ENCODE assay signal across 8 mouse cellular contexts in genomic region chr7:90048401-90049307, GRCm38 (mm10).
DNase-seq lines count a peak whose midpoint lies in the region; ATAC-seq lines count a peak whose summit lies in the region.
"Had no signal": no experiment of that assay in that cellular context is flagged by ENCODE, and none has a peak within 500 bp of the region (broad histone marks: within the 10 kb centered on the region; RNA-seq: fewer than 3 reads in every experiment).

No protein-coding gene starts in this region.

- H3K27ac ChIP-seq in brown adipose tissue, adult 24 weeks (replicated peaks; ENCODE audit: low read depth, low read length), result peak overlapping the region; percentile 70
- H3K27ac ChIP-seq in hindbrain, embryonic 11.5 days (ENCODE audit: low read depth, low read length), result no peak overlapping the region
- H3K27ac ChIP-seq in liver, embryonic 16.5 days (ENCODE audit: low read length), result peak overlapping the region; percentile 88
- H3K27ac ChIP-seq: heart, embryonic 15.5 days had no signal

- no peak overlapping the region for H3K9ac ChIP-seq in hindbrain, embryonic 11.5 days (ENCODE audit: low read depth, low read length)
- 0 out of 2 replicates have a peak overlapping the region, but pooled peaks have one; percentile 7 for H3K9ac ChIP-seq in liver, embryonic 16.5 days (ENCODE audit: low read depth, low read length)
- H3K9ac ChIP-seq: heart, embryonic 15.5 days had no signal

- H3K4me2 ChIP-seq in hindbrain, embryonic 11.5 days (replicated peaks; ENCODE audit: low read depth, low read length), result no peak overlapping the region
- peak overlapping the region; percentile 14; the same call in 1 of the 2 replicates for H3K4me2 ChIP-seq in liver, embryonic 16.5 days (ENCODE audit: low read depth, low read length)
- H3K4me2 ChIP-seq: heart, embryonic 15.5 days had no signal

- H3K27me3 ChIP-seq in hindbrain, embryonic 11.5 days (ENCODE audit: control insufficient read depth, insufficient read depth, low read length), result no peaks in the 10 kb centered on the region
- no peaks in the 10 kb centered on the region for H3K27me3 ChIP-seq in liver, embryonic 16.5 days (ENCODE audit: control insufficient read depth, insufficient read depth, low read depth, low read length)
- H3K27me3 ChIP-seq: heart, embryonic 15.5 days had no signal

- 64% methylated on average over 10 of the region's 10 CpGs for WGBS in hindbrain, embryonic 11.5 days
- 50% methylated on average over 10 of the region's 10 CpGs for WGBS in liver, embryonic 16.5 days (ENCODE audit: insufficient replicate concordance)

- ATAC-seq in hindbrain, embryonic 11.5 days (ENCODE audit: low FRiP score), result peak; percentile 79
- ATAC-seq in liver, embryonic 16.5 days (ENCODE audit: low read depth), result no peak

- no peak overlapping the region for H3K4me3 ChIP-seq in brown adipose tissue, adult 24 weeks (ENCODE audit: insufficient read depth, low read depth, low read length)
- H3K4me3 ChIP-seq in hindbrain, embryonic 11.5 days (ENCODE audit: low read depth, low read length), result no peak overlapping the region
- H3K4me3 ChIP-seq in liver, embryonic 16.5 days (ENCODE audit: low read depth, low read length), result no peak overlapping the region
- H3K4me3 ChIP-seq: heart, embryonic 15.5 days had no signal

- intact Hi-C loops in left cerebral cortex, postnatal 4 days (cut with DNase I), result no loop called here
- intact Hi-C loops in left cerebral cortex, postnatal 36 days (cut with DNase I), result no loop called here

- peaks cover 32% of the 10 kb centered on the region for H3K4me1 ChIP-seq in brown adipose tissue, adult 24 weeks (ENCODE audit: control insufficient read depth, insufficient read depth, insufficient read length, low read length)
- H3K4me1 ChIP-seq in hindbrain, embryonic 11.5 days (replicated peaks; ENCODE audit: control insufficient read depth, insufficient read depth, low read length), result no peaks in the 10 kb centered on the region
- peaks cover 57% of the 10 kb centered on the region for H3K4me1 ChIP-seq in liver, embryonic 16.5 days (ENCODE audit: control insufficient read depth, low read depth, low read length)
- H3K4me1 ChIP-seq: heart, embryonic 15.5 days had no signal

- H3K36me3 ChIP-seq in hindbrain, embryonic 11.5 days (ENCODE audit: control insufficient read depth, insufficient read depth, low read length), result no peaks in the 10 kb centered on the region
- no peaks in the 10 kb centered on the region for H3K36me3 ChIP-seq in liver, embryonic 16.5 days (ENCODE audit: control insufficient read depth, insufficient read depth)
- H3K36me3 ChIP-seq: heart, embryonic 15.5 days had no signal

- peak; percentile 19 for DNase-seq in left cerebral cortex, postnatal 4 days
- no peak for DNase-seq in left cerebral cortex, postnatal 36 days (ENCODE audit: low spot score in 2 of 2)
- DNase-seq in hindbrain, embryonic 11.5 days (ENCODE audit: low spot score), result peak; percentile 55
- no peak for DNase-seq in layer of hippocampus, adult 11-12 months (ENCODE audit: low spot score)
- DNase-seq in cerebellum, adult 9-10 months, result no peak

- no peaks in the 10 kb centered on the region for H3K9me3 ChIP-seq in hindbrain, embryonic 11.5 days (ENCODE audit: control insufficient read depth, low read length)
- no peaks in the 10 kb centered on the region for H3K9me3 ChIP-seq in liver, embryonic 16.5 days (replicated peaks; ENCODE audit: control insufficient read depth, low read length)
- H3K9me3 ChIP-seq: heart, embryonic 15.5 days had no signal

Comparison
In these comparisons a context has a peak if more than half of its experiments do, and no peak if none do; other contexts are left out.
1. DNase-seq: peak in left cerebral cortex, postnatal 4 days (single experiment) and hindbrain, embryonic 11.5 days (single experiment); none in left cerebral cortex, postnatal 36 days (0 of 2), layer of hippocampus, adult 11-12 months (single experiment) and cerebellum, adult 9-10 months (single experiment).